Mouse (Mus musculus): ENCODE results near the gene Gpr61. TPM values are rescaled to one million over a fixed set of nuclear protein-coding genes. Genes with fewer than 3 reads are reported as not detected.

Gpr61 gene
- total RNA-seq, 1 experiment = 0.09 TPM

- H3K9ac ChIP-seq (ENCODE audit: insufficient read depth, low read depth, low read length, poor library complexity, severe bottlenecking) = no peak overlapping the region; the same call in 1 of the 2 replicates
- no peak overlapping the region for H3K27ac ChIP-seq (ENCODE audit: insufficient read depth, low read depth, low read length, poor library complexity, severe bottlenecking)
- H3K4me3 ChIP-seq (ENCODE audit: insufficient read depth in 1 of 2, low read depth in 1 of 2, low read length in 2 of 2, poor library complexity in 1 of 2, severe bottlenecking in 1 of 2) = peak overlapping the region; percentile 11 to 34; a peak in 2 of 4 replicates
- no peaks in the 10 kb centered on the region for H3K9me3 ChIP-seq (ENCODE audit: control insufficient read depth, insufficient read depth, low read depth, low read length)
- no peaks in the 10 kb centered on the region; the same call in 1 of the 2 replicates for H3K36me3 ChIP-seq (ENCODE audit: control insufficient read depth, insufficient read depth, low read length, poor library complexity, severe bottlenecking)
- peaks cover 3 to 23% of the 10 kb centered on the region in 2 experiments; a peak in 2 of 4 replicates for H3K4me1 ChIP-seq (ENCODE audit: control insufficient read depth in 2 of 2, insufficient read depth in 2 of 2, low read length in 2 of 2, poor library complexity in 1 of 2)
- DNase-seq (ENCODE audit: low read depth, low spot score) = no peak
- in situ Hi-C loops (cut with MboI; ENCODE audit: low sequenced_read_pairs in 2 of 2, unreplicated experiment in 2 of 2) = no loop called here
- TF ChIP-seq MAFK (IDR thresholded peaks at IDR 0.05; ENCODE audit: insufficient read depth, low read depth, low read length) (no peak), CHD2 (IDR thresholded peaks at IDR 0.05; ENCODE audit: low read depth, low read length) (no peak), ZC3H11A (IDR thresholded peaks at IDR 0.05; ENCODE audit: borderline replicate concordance, low read depth, low read length) (no peak), HCFC1 (IDR thresholded peaks at IDR 0.05; ENCODE audit: borderline replicate concordance, insufficient read depth, low read length) (no peak), ZNF384 (IDR thresholded peaks at IDR 0.05; ENCODE audit: low read depth, low read length) (no peak)
These were observed 34.2 kb upstream of the Gpr61 start for GRCm38 (mm10) chr3:108188716-108189490.

GRCm38 (mm10) chr3:108187111-108187795, 32.6 kb upstream of the Gpr61 start:
- no peak overlapping the region for H3K9ac ChIP-seq (ENCODE audit: insufficient read depth, low read depth, low read length, poor library complexity, severe bottlenecking)

GRCm38 (mm10) chr3:108186098-108187047, 31.7 kb upstream of the Gpr61 start, which contains the start of gene Amigo1:
TSS of gene Amigo1 (plus strand) at chr3:108186335.
- in situ Hi-C loops (cut with MboI; ENCODE audit: low sequenced_read_pairs in 2 of 2, unreplicated experiment in 2 of 2) = no loop called here
- no peak within 1 kb of the TSS for H3K27ac ChIP-seq (ENCODE audit: insufficient read depth, low read depth, low read length, poor library complexity, severe bottlenecking)

More at GRCm38 (mm10) chr3:108187111-108187795, 32.6 kb upstream of the Gpr61 start:
- no peak overlapping the region for H3K27ac ChIP-seq (ENCODE audit: insufficient read depth, low read depth, low read length, poor library complexity, severe bottlenecking)
- in situ Hi-C loops (cut with MboI; ENCODE audit: low sequenced_read_pairs in 2 of 2, unreplicated experiment in 2 of 2) = no loop called here
- no peaks in the 10 kb centered on the region for H3K9me3 ChIP-seq (ENCODE audit: control insufficient read depth, insufficient read depth, low read depth, low read length)
- peaks cover 3 to 23% of the 10 kb centered on the region in 2 experiments; a peak in 2 of 4 replicates for H3K4me1 ChIP-seq (ENCODE audit: control insufficient read depth in 2 of 2, insufficient read depth in 2 of 2, low read length in 2 of 2, poor library complexity in 1 of 2)
- peak overlapping the region; percentile 88 to 96; a peak in 2 of 4 replicates for H3K4me3 ChIP-seq (ENCODE audit: insufficient read depth in 1 of 2, low read depth in 1 of 2, low read length in 2 of 2, poor library complexity in 1 of 2, severe bottlenecking in 1 of 2)
- H3K36me3 ChIP-seq (ENCODE audit: control insufficient read depth, insufficient read depth, low read length, poor library complexity, severe bottlenecking) = no peaks in the 10 kb centered on the region; the same call in 1 of the 2 replicates
- no peak for DNase-seq (ENCODE audit: low read depth, low spot score)
- TF ChIP-seq CHD2 (IDR thresholded peaks at IDR 0.05; ENCODE audit: low read depth, low read length) (no peak), ZC3H11A (IDR thresholded peaks at IDR 0.05; ENCODE audit: borderline replicate concordance, low read depth, low read length) (no peak), ZNF384 (IDR thresholded peaks at IDR 0.05; ENCODE audit: low read depth, low read length) (no peak), MAFK (IDR thresholded peaks at IDR 0.05; ENCODE audit: insufficient read depth, low read depth, low read length) (no peak), HCFC1 (IDR thresholded peaks at IDR 0.05; ENCODE audit: borderline replicate concordance, insufficient read depth, low read length) (no peak)

More at GRCm38 (mm10) chr3:108186098-108187047, 31.7 kb upstream of the Gpr61 start, which contains the start of gene Amigo1:
- Histone ChIP-seq H3K4me3 (ENCODE audit: insufficient read depth in 1 of 2, low read depth in 1 of 2, low read length in 2 of 2, poor library complexity in 1 of 2, severe bottlenecking in 1 of 2) (peak within 1 kb of the TSS; percentile 90 to 96), H3K36me3 (ENCODE audit: control insufficient read depth, insufficient read depth, low read length, poor library complexity, severe bottlenecking) (no peaks in the 10 kb centered on the region; the same call in 1 of the 2 replicates), H3K9ac (ENCODE audit: insufficient read depth, low read depth, low read length, poor library complexity, severe bottlenecking) (peak within 1 kb of the TSS; percentile 92), H3K4me1 (ENCODE audit: control insufficient read depth in 2 of 2, insufficient read depth in 2 of 2, low read length in 2 of 2, poor library complexity in 1 of 2) (peaks cover 3 to 23% of the 10 kb centered on the region in 2 experiments; a peak in 2 of 4 replicates), H3K9me3 (ENCODE audit: control insufficient read depth, insufficient read depth, low read depth, low read length) (no peaks in the 10 kb centered on the region)
- DNase-seq (ENCODE audit: low read depth, low spot score) = no peak
- no peak for TF ChIP-seq HCFC1 (IDR thresholded peaks at IDR 0.05; ENCODE audit: borderline replicate concordance, insufficient read depth, low read length)
- TF ChIP-seq ZNF384 (IDR thresholded peaks at IDR 0.05; ENCODE audit: low read depth, low read length) = no peak
- no peak for TF ChIP-seq MAFK (IDR thresholded peaks at IDR 0.05; ENCODE audit: insufficient read depth, low read depth, low read length)
- no peak for TF ChIP-seq CHD2 (IDR thresholded peaks at IDR 0.05; ENCODE audit: low read depth, low read length)
- no peak for TF ChIP-seq ZC3H11A (IDR thresholded peaks at IDR 0.05; ENCODE audit: borderline replicate concordance, low read depth, low read length)

Measured in ES-E14 (cell line).